Mouse (Mus musculus) heart, postnatal 0 days (tissue): ENCODE results near the gene Cracr2a. TPM values are rescaled to one million over a fixed set of nuclear protein-coding genes. Genes with fewer than 3 reads are reported as not detected.

Source experiments
- ATAC-seq: fragments of 200-750 bp; cut with Nextera tagmentation; 2 replicates; pipeline ENCODE4 v1.8.0; 2017; ENCODE audit warnings: low read depth, moderate number of reproducible peaks, moderate library complexity; ENCODE audit not compliant: insufficient read depth
- DNase-seq: peaks from one replicate; pipeline ENCODE4 v3.0.0-alpha.2; 2016; ENCODE audit warnings: low spot score
- H3K27ac ChIP-seq: fragments of 300-500 bp; sonication (generic); 2 replicates; pipeline ENCODE4 v1.5.1; 2014; ENCODE audit warnings: low read depth, mild to moderate bottlenecking
- H3K27me3 ChIP-seq: fragments of 300-500 bp; sonication (generic); 2 replicates; pipeline ENCODE4 v1.6.1; 2014; ENCODE audit warnings: low read length, mixed read lengths; ENCODE audit not compliant: control insufficient read depth, insufficient read depth
- H3K36me3 ChIP-seq: fragments of 300-500 bp; sonication (generic); replicated peaks from 2 replicates; pipeline ENCODE4 v1.6.1; 2014; ENCODE audit warnings: low read length, mixed read lengths; ENCODE audit not compliant: control insufficient read depth, insufficient read depth
- H3K4me1 ChIP-seq: fragments of 300-500 bp; sonication (generic); 2 replicates; pipeline ENCODE4 v1.6.1; 2014; ENCODE audit warnings: antibody characterized with exemption; ENCODE audit not compliant: control insufficient read depth, insufficient read depth
- H3K4me2 ChIP-seq: fragments of 300-500 bp; sonication (generic); 2 replicates; pipeline ENCODE4 v1.6.1; 2014; ENCODE audit warnings: low read depth, mild to moderate bottlenecking, low read length, moderate library complexity
- H3K4me3 ChIP-seq: fragments of 300-500 bp; sonication (generic); 2 replicates; pipeline ENCODE4 v1.5.1; 2014; ENCODE audit warnings: low read depth, low read length
- H3K9ac ChIP-seq: fragments of 300-500 bp; sonication (generic); replicated peaks from 2 replicates; pipeline ENCODE4 v1.6.1; 2014; ENCODE audit warnings: low read depth, low read length, mixed read lengths
- H3K9me3 ChIP-seq: fragments of 300-500 bp; sonication (generic); replicated peaks from 2 replicates; pipeline ENCODE4 v1.6.1; 2016; ENCODE audit warnings: low read length; ENCODE audit not compliant: control insufficient read depth
- CTCF ChIP-seq: IDR thresholded peaks from 2 replicates; pipeline ENCODE4 v1.5.1; 2016; ENCODE audit warnings: antibody characterized with exemption, control low read depth, low read depth
- EP300 ChIP-seq: IDR thresholded peaks from 2 replicates; pipeline ENCODE4 v1.6.1; 2016; ENCODE audit warnings: antibody characterized with exemption, low read depth
- WGBS: fragments of 180-500 bp; shearing (Covaris S2); extraction: QIAGEN DNeasy Blood & Tissue Kit; methylation state at CpG from one replicate; pipeline ENCODE4 v1.1.7; 2014; 5-methylcytosine and 5-hydroxymethylcytosine counted together
- polyA plus RNA-seq: library from polyadenylated mRNA; unstranded; fragments of >200 nt; fragmentation: Nextera tagmentation; extraction: Ambion mirVana; gene quantifications from 2 replicates; pipeline ENCODE4 v1.2.1, GENCODE M21; 2015
- total RNA-seq: library from RNA; depleted of rRNA; stranded (reverse); fragments of >200 nt; gene quantifications from 2 replicates; pipeline ENCODE4 v1.2.3, GENCODE M21; 2014; ENCODE audit warnings: low replicate concordance

Gene Cracr2a
- total and polyA plus RNA-seq, 2 experiments from 2014 or later: 0.86 to 1.7 TPM

DNA sequence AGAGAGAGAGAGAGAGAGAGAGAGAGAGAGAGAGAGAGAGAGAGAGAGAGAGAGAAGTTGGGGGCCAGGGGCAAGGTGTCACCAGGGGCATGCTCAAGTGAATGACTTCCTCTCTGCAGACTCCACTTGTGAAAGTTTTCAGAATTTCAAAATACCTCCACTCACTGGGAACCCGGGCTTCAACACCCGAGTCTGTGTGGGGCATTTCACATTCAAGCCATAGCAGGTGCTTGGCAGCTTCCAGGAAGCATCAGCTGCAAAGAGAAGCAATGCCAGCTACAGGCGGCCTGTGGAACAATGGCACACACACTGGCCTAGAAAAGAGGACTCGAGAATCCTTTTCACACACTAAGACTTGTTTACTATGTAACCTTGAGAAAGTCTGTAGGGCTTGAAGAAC is 32.3 kb downstream of the Cracr2a start:
- Histone ChIP-seq H3K9me3 (no peaks in the 10 kb centered on the region), H3K36me3 (no peaks in the 10 kb centered on the region), H3K27me3 (no peaks in the 10 kb centered on the region), H3K4me2 (no peak overlapping the region), H3K9ac (no peak overlapping the region), H3K27ac (no peak overlapping the region), H3K4me3 (no peak overlapping the region), H3K4me1 (no peaks in the 10 kb centered on the region)
- TF ChIP-seq CTCF (no peak), EP300 (no peak)
- 48% methylated on average over 4 of the region's 4 CpGs for WGBS
- ATAC-seq: no peak
- no peak for DNase-seq

DNA sequence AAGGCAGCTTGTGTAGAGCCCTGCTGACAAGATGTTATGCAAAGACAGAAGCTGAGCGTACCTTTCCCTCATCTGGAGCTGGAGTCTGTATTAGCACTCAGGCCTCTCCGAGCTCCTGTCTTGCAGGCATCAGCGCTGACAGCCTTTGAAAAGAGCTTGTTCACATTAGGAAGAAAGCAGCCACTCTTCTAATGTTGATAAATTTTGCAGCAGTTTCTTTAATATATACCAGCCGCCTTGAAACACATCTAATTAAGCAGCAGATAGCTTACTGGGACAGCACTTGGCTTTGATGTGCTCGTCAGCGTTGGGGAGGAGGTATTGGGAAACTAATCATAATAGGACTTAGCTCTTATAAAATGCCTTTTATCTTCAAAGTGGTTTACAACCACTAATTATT is 38.1 kb downstream of the Cracr2a start:
- Histone ChIP-seq H3K27me3 (no peaks in the 10 kb centered on the region), H3K4me2 (no peak overlapping the region), H3K4me1 (no peaks in the 10 kb centered on the region), H3K9ac (no peak overlapping the region), H3K9me3 (peaks cover 5% of the 10 kb centered on the region; the same call in 1 of the 2 replicates), H3K36me3 (no peaks in the 10 kb centered on the region), H3K4me3 (no peak overlapping the region), H3K27ac (no peak overlapping the region)
- TF ChIP-seq EP300 (no peak), CTCF (no peak)
- WGBS: 72% methylated on average over 6 of the region's 6 CpGs
- no peak for DNase-seq
- ATAC-seq: no peak

DNA sequence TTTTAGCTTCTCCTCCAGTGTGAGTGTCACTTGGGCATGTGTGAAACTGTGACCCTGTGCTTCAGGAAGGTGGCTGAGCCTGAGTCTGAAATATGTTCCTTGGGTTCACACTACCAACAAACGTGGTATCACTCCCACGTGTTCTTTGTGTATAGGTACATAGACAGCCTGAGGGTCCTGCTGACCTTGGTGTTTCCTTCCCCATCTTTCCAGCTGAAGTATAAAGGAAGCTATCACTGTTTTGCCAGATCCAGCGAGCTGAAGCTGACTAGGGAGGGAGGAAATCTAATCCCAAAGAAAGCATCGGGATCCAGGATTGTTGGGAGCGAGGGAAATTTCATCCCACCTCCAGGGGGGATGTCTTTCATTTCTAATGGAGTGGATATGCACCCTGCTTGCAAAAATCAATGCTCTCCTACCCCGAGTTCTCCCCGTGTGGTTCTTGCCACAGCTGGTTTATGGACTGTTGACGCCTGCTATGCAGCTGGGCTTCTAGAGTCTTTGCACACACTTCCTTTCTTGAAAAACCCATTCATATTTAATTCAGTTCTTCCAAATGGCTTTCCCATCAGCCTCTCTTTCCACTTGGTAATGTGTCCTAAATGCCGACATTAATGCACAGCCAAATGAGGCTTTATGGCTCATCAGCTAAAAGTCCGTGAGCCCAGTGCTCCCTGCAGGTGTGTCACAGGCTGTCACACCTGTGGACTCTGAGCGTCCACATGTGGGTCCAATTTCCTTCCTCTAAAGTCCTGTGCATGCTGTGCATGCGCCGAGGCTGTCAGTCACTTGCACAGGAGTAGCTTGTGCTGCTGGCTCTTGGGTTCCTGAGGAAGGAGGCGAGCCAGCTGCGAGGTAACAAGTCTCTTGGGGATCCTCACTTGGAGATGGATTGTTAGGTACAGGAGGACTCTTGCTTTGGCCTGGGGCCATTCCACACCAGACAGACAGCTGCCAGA is 44.2 kb downstream of the Cracr2a start:
- no peak for ATAC-seq
- Histone ChIP-seq H3K4me1 (no peaks in the 10 kb centered on the region), H3K27ac (no peak overlapping the region), H3K4me2 (no peak overlapping the region), H3K27me3 (no peaks in the 10 kb centered on the region), H3K36me3 (no peaks in the 10 kb centered on the region), H3K9me3 (peaks cover 5% of the 10 kb centered on the region; the same call in 1 of the 2 replicates), H3K4me3 (no peak overlapping the region), H3K9ac (no peak overlapping the region)
- TF ChIP-seq EP300 (no peak), CTCF (no peak)
- no peak for DNase-seq
- WGBS: 69% methylated on average over 15 of the region's 15 CpGs

DNA sequence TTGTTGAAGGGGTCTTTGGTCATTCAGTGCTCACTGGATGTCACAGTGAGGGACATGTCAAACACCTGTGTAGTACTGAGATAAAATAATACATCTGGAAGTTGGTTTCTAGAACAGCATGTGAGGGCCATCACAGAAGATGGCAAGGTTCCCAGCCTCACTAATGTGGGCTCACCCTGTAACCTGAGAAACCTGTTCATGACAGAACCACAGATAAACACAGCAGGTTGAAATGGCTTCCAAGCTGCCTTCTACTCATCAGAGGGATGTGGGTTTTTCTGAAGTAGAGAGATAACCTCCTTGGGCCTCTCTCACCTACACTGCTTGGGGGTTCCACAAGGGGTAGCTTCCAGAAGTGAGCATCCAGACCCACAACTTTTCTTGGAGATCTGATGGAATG is 48.5 kb downstream of the Cracr2a start:
- Histone ChIP-seq H3K4me3 (no peak overlapping the region), H3K9me3 (no peaks in the 10 kb centered on the region), H3K4me1 (no peaks in the 10 kb centered on the region), H3K4me2 (no peak overlapping the region), H3K9ac (no peak overlapping the region), H3K27ac (no peak overlapping the region), H3K36me3 (no peaks in the 10 kb centered on the region), H3K27me3 (no peaks in the 10 kb centered on the region)
- DNase-seq (no peak), ATAC-seq (no peak)
- TF ChIP-seq EP300: no peak
- no peak for TF ChIP-seq CTCF

DNA sequence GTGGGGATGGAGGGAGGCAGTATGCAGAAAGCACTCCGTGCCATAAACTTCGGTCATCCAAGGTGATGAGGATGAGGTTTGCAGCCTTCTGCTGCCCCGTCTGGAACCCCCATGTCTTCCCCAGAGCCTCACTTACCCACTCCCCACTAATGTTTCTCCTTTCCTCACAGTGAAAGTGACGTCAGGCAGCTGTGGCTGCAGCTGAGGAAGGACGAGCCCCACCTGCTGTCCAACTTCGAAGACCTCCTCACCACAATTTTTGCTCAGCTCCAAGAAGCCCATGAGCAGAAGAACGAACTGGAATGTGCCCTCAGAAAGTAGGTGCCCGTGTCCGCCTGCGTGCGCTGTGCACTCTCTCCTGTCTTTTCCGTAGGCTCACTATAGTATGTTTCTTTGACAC is 50.1 kb downstream of the Cracr2a start:
- ATAC-seq: no peak

More for the DNA sequence above, 50.1 kb downstream of the Cracr2a start:
- Histone ChIP-seq H3K36me3 (no peaks in the 10 kb centered on the region), H3K9ac (no peak overlapping the region), H3K4me3 (no peak overlapping the region), H3K4me2 (no peak overlapping the region), H3K27ac (no peak overlapping the region), H3K9me3 (no peaks in the 10 kb centered on the region), H3K27me3 (no peaks in the 10 kb centered on the region), H3K4me1 (no peaks in the 10 kb centered on the region)
- WGBS: 69% methylated on average over 12 of the region's 12 CpGs
- DNase-seq: no peak
- TF ChIP-seq CTCF (no peak), EP300 (no peak)
